Comparison of ENCODE assay signal across 12 mouse cellular contexts in the genomic region with DNA sequence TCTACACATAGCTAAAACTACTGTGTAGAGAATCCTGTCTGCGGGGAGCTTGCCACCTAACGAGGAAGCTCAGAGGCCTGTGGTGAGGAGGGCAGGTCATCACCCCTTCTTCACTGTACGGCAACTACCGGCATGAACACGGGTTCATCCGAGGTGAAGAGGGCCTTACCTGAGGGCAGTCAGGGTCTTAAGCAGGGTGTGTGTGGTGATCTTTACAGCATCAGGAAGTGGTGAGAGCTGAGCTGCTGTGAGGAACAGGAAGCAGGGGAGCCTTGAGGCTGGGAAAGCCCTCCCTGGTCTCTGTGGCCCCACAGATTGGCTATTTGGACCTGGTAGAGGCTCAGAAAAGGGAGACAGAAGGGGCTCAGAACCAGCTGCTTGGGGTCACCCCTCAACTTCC. TPM values are rescaled to one million over a fixed set of nuclear protein-coding genes. Genes with fewer than 3 reads are reported as not detected.
DNase-seq lines count a peak whose midpoint lies in the region; ATAC-seq and TF ChIP-seq lines count a peak whose summit lies in the region.
"Had no signal": no experiment of that assay in that cellular context is flagged by ENCODE, and none has a peak within 500 bp of the region (broad histone marks: within the 10 kb centered on the region; RNA-seq: fewer than 3 reads in every experiment).

No protein-coding gene starts in this region.

- no peak overlapping the region for H3K27ac ChIP-seq in intestine, embryonic 16.5 days (ENCODE audit: low read length)
- H3K27ac ChIP-seq in intestine, embryonic 15.5 days = no peak overlapping the region
- H3K27ac ChIP-seq in limb, embryonic 10.5 days = 0 out of 2 replicates have a peak overlapping the region, but pooled peaks have one; percentile 58
- H3K27ac ChIP-seq in stomach, embryonic 16.5 days (ENCODE audit: low read length) = peak overlapping the region; percentile 21; the same call in 1 of the 2 replicates
- no peak overlapping the region for H3K27ac ChIP-seq in hindbrain, embryonic 11.5 days (ENCODE audit: low read depth, low read length)
- H3K27ac ChIP-seq: embryonic facial prominence, embryonic 15.5 days had no signal

- H3K9me3 ChIP-seq in intestine, embryonic 16.5 days (ENCODE audit: control insufficient read depth, low read length) = no peaks in the 10 kb centered on the region
- H3K9me3 ChIP-seq in intestine, embryonic 15.5 days = no peaks in the 10 kb centered on the region
- H3K9me3 ChIP-seq in G1E (replicated peaks) = no peaks in the 10 kb centered on the region
- H3K9me3 ChIP-seq in limb, embryonic 10.5 days (replicated peaks) = no peaks in the 10 kb centered on the region
- no peaks in the 10 kb centered on the region for H3K9me3 ChIP-seq in stomach, embryonic 16.5 days (replicated peaks; ENCODE audit: control insufficient read depth, low read length)
- H3K9me3 ChIP-seq in hindbrain, embryonic 11.5 days (ENCODE audit: control insufficient read depth, low read length) = no peaks in the 10 kb centered on the region
- H3K9me3 ChIP-seq: embryonic facial prominence, embryonic 15.5 days had no signal

- no peak for DNase-seq in G1E (ENCODE audit: low spot score)
- DNase-seq in limb, embryonic 10.5 days (ENCODE audit: low spot score) = no peak
- DNase-seq in hindbrain, embryonic 11.5 days (ENCODE audit: low spot score) = no peak
- DNase-seq in gastrocnemius, postnatal 4 days (ENCODE audit: low spot score in 2 of 2) = no peak
- DNase-seq in cerebellum, adult 9-10 months = no peak
- DNase-seq: cerebellum, postnatal 25 days; lung, embryonic 14.5 days had no signal

- H3K9ac ChIP-seq in intestine, embryonic 16.5 days (ENCODE audit: low read depth, low read length) = 0 out of 2 replicates have a peak overlapping the region, but pooled peaks have one; percentile 32
- H3K9ac ChIP-seq in intestine, embryonic 15.5 days = no peak overlapping the region
- peak overlapping the region; percentile 8; the same call in 1 of the 2 replicates for H3K9ac ChIP-seq in stomach, embryonic 16.5 days (ENCODE audit: low read length)
- H3K9ac ChIP-seq in hindbrain, embryonic 11.5 days (ENCODE audit: low read depth, low read length) = no peak overlapping the region
- H3K9ac ChIP-seq: embryonic facial prominence, embryonic 15.5 days; lung, embryonic 14.5 days had no signal

- no peak overlapping the region for H3K4me2 ChIP-seq in intestine, embryonic 16.5 days (ENCODE audit: low read depth, low read length)
- no peak overlapping the region for H3K4me2 ChIP-seq in intestine, embryonic 15.5 days (replicated peaks)
- H3K4me2 ChIP-seq in stomach, embryonic 16.5 days (ENCODE audit: low read depth, low read length) = no peak overlapping the region
- no peak overlapping the region for H3K4me2 ChIP-seq in hindbrain, embryonic 11.5 days (replicated peaks; ENCODE audit: low read depth, low read length)
- H3K4me2 ChIP-seq: embryonic facial prominence, embryonic 15.5 days; lung, embryonic 14.5 days had no signal

- H3K36me3 ChIP-seq in intestine, embryonic 16.5 days (ENCODE audit: control insufficient read depth, insufficient read depth, low read length) = no peaks in the 10 kb centered on the region
- H3K36me3 ChIP-seq in intestine, embryonic 15.5 days = no peaks in the 10 kb centered on the region
- H3K36me3 ChIP-seq in G1E (replicated peaks) = no peaks in the 10 kb centered on the region
- no peaks in the 10 kb centered on the region for H3K36me3 ChIP-seq in limb, embryonic 10.5 days
- no peaks in the 10 kb centered on the region for H3K36me3 ChIP-seq in stomach, embryonic 16.5 days (ENCODE audit: control insufficient read depth, insufficient read depth, low read length)
- no peaks in the 10 kb centered on the region for H3K36me3 ChIP-seq in hindbrain, embryonic 11.5 days (ENCODE audit: control insufficient read depth, insufficient read depth, low read length)
- H3K36me3 ChIP-seq: embryonic facial prominence, embryonic 15.5 days had no signal

- no peaks in the 10 kb centered on the region for H3K27me3 ChIP-seq in intestine, embryonic 16.5 days (replicated peaks; ENCODE audit: control insufficient read depth, insufficient read depth, low read length)
- H3K27me3 ChIP-seq in intestine, embryonic 15.5 days (replicated peaks) = no peaks in the 10 kb centered on the region
- H3K27me3 ChIP-seq in G1E (ENCODE audit: insufficient read depth, low read length) = peaks cover 29% of the 10 kb centered on the region
- H3K27me3 ChIP-seq in limb, embryonic 10.5 days (ENCODE audit: low read depth, poor library complexity, severe bottlenecking) = no peaks in the 10 kb centered on the region
- H3K27me3 ChIP-seq in stomach, embryonic 16.5 days (ENCODE audit: control insufficient read depth, insufficient read depth, low read length) = no peaks in the 10 kb centered on the region
- H3K27me3 ChIP-seq in hindbrain, embryonic 11.5 days (ENCODE audit: control insufficient read depth, insufficient read depth, low read length) = no peaks in the 10 kb centered on the region
- H3K27me3 ChIP-seq: embryonic facial prominence, embryonic 15.5 days had no signal

- TF ChIP-seq CTCF in G1E (IDR thresholded peaks at IDR 0.05; ENCODE audit: low read depth, low read length) = no peak

- WGBS in intestine, embryonic 16.5 days = 72% methylated on average over 6 of the region's 6 CpGs
- WGBS in intestine, embryonic 15.5 days = 71% methylated on average over 6 of the region's 6 CpGs
- WGBS in limb, embryonic 10.5 days = 84% methylated on average over 6 of the region's 6 CpGs
- WGBS in stomach, embryonic 16.5 days = 75% methylated on average over 6 of the region's 6 CpGs
- WGBS in hindbrain, embryonic 11.5 days = 86% methylated on average over 6 of the region's 6 CpGs

- ATAC-seq in intestine, embryonic 16.5 days = no peak
- no peak for ATAC-seq in intestine, embryonic 15.5 days
- ATAC-seq in G1E (ENCODE audit: extremely low read depth, insufficient number of reproducible peaks, low FRiP score, poor library complexity, severe bottlenecking) = peak; percentile 40; the same call in 1 of the 2 replicates
- ATAC-seq in stomach, embryonic 16.5 days (ENCODE audit: insufficient read depth, low FRiP score) = no peak
- no peak for ATAC-seq in hindbrain, embryonic 11.5 days (ENCODE audit: low FRiP score)

- peaks cover 9% of the 10 kb centered on the region; the same call in 1 of the 2 replicates for H3K4me1 ChIP-seq in intestine, embryonic 16.5 days (ENCODE audit: control insufficient read depth, insufficient read depth, low read length)
- no peaks in the 10 kb centered on the region; the same call in 1 of the 2 replicates for H3K4me1 ChIP-seq in intestine, embryonic 15.5 days (replicated peaks)
- peaks cover 7% of the 10 kb centered on the region for H3K4me1 ChIP-seq in G1E (ENCODE audit: insufficient read depth, low read depth, low read length)
- H3K4me1 ChIP-seq in limb, embryonic 10.5 days = peaks cover 3% of the 10 kb centered on the region; the same call in 1 of the 2 replicates
- H3K4me1 ChIP-seq in stomach, embryonic 16.5 days (ENCODE audit: control insufficient read depth, insufficient read depth, low read length) = peaks cover 5% of the 10 kb centered on the region; the same call in 1 of the 2 replicates
- H3K4me1 ChIP-seq in hindbrain, embryonic 11.5 days (replicated peaks; ENCODE audit: control insufficient read depth, insufficient read depth, low read length) = no peaks in the 10 kb centered on the region
- H3K4me1 ChIP-seq: embryonic facial prominence, embryonic 15.5 days had no signal

- H3K4me3 ChIP-seq in intestine, embryonic 16.5 days (ENCODE audit: low read length) = no peak overlapping the region
- no peak overlapping the region for H3K4me3 ChIP-seq in intestine, embryonic 15.5 days (replicated peaks)
- no peak overlapping the region for H3K4me3 ChIP-seq in G1E (ENCODE audit: low read depth, low read length)
- H3K4me3 ChIP-seq in limb, embryonic 10.5 days = no peak overlapping the region
- no peak overlapping the region for H3K4me3 ChIP-seq in stomach, embryonic 16.5 days (replicated peaks; ENCODE audit: low read length)
- no peak overlapping the region for H3K4me3 ChIP-seq in hindbrain, embryonic 11.5 days (ENCODE audit: low read depth, low read length)
- H3K4me3 ChIP-seq: embryonic facial prominence, embryonic 15.5 days had no signal

RNA-seq across cellular contexts. Expression of gene Asprv1, which starts 20.5 kb away (rescaled TPM):
- 0.73 and 1.1 TPM in 2 replicates for polyA plus RNA-seq in intestine, embryonic 16.5 days (2015; fragmentation: Nextera tagmentation; extraction: Ambion mirVana)
- polyA plus RNA-seq in intestine, embryonic 15.5 days (2015; fragmentation: Nextera tagmentation; extraction: Ambion mirVana) = 0.66 and 1.2 TPM in 2 replicates
- total RNA-seq in G1E (2014; fragmentation: Nextera tagmentation) (not detected in 2 replicates), G1E (2017) (0.23 and 0.33 TPM in 2 replicates)
- polyA plus RNA-seq in G1E (2012) = not detected in 2 replicates
- 0.87 and 1.6 TPM in 2 replicates for polyA plus RNA-seq in limb, embryonic 10.5 days (2016; fragmentation: Nextera tagmentation; extraction: Ambion mirVana)
- polyA plus RNA-seq in stomach, embryonic 16.5 days (2015; fragmentation: Nextera tagmentation; extraction: Ambion mirVana) = 360 and 682 TPM in 2 replicates
- polyA plus RNA-seq in hindbrain, embryonic 11.5 days (2014; fragmentation: Nextera tagmentation; extraction: Ambion mirVana) = 0.25 and 0.88 TPM in 2 replicates
- under 1 TPM; 0.42 to 0.67 TPM for total RNA-seq in gastrocnemius, postnatal 4 days (2021)
- polyA plus RNA-seq: heart, embryonic 14.5 days had no signal

Comparison
In these comparisons a context has a peak if more than half of its experiments do, and no peak if none do; other contexts are left out.
1. H3K9ac ChIP-seq: peak in intestine, embryonic 16.5 days (single experiment) and stomach, embryonic 16.5 days (single experiment); none in intestine, embryonic 15.5 days (single experiment) and hindbrain, embryonic 11.5 days (single experiment).
2. H3K27ac ChIP-seq: peak in limb, embryonic 10.5 days (single experiment) and stomach, embryonic 16.5 days (single experiment); none in intestine, embryonic 16.5 days (single experiment), intestine, embryonic 15.5 days (single experiment) and hindbrain, embryonic 11.5 days (single experiment).
3. RNA of gene Asprv1, which starts 20.5 kb away (polyA plus RNA-seq): 360 to 682 TPM in stomach, embryonic 16.5 days; 0.87 to 1.6 TPM in limb, embryonic 10.5 days, 0.66 to 1.2 TPM in intestine, embryonic 15.5 days, 0.73 to 1.1 TPM in intestine, embryonic 16.5 days, 0.25 to 0.88 TPM in hindbrain, embryonic 11.5 days and not detected in G1E; every median in the first group is over 100 times any median in the second.